8 mouse cellular contexts compared by ENCODE assay signal in the genomic region with DNA sequence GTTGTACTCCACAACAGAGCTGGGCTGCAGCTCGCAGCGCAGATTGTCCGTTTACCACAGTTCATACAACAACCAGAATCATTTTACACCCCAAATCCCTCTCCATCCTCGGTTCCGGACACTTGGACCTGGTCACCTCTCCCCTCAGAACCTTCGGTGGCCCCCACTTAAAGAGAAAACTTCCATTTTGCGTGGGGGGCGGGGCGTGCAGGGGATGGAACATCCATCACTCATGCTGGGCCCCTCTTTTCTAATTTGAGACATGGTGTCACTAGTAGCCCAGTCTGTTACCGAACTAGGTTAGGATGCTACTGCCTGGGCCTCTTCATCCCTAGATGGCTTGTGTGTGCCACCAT. TPM values are rescaled to one million over a fixed set of nuclear protein-coding genes. Genes with fewer than 3 reads are reported as not detected.
DNase-seq lines count a peak whose midpoint lies in the region; ATAC-seq lines count a peak whose summit lies in the region.

No protein-coding gene starts in this region.

- peak overlapping the region; percentile 85 for H3K4me2 ChIP-seq in lung, embryonic 16.5 days (ENCODE audit: low read depth, low read length)
- H3K4me2 ChIP-seq in liver, embryonic 16.5 days (ENCODE audit: low read depth, low read length): peak overlapping the region; percentile 97

- H3K9ac ChIP-seq in lung, embryonic 16.5 days (ENCODE audit: low read length): peak overlapping the region; percentile 83
- H3K9ac ChIP-seq in liver, embryonic 16.5 days (ENCODE audit: low read depth, low read length): peak overlapping the region; percentile 79

- 17% methylated on average over 10 of the region's 10 CpGs for WGBS in lung, embryonic 16.5 days
- WGBS in hindbrain, embryonic 10.5 days: 24% methylated on average over 10 of the region's 10 CpGs
- 14% methylated on average over 10 of the region's 10 CpGs for WGBS in liver, embryonic 16.5 days (ENCODE audit: insufficient replicate concordance)

- no peak for DNase-seq in cerebellum, adult 11-12 months
- DNase-seq in lung, postnatal 4 days: no peak
- no peak for DNase-seq in hindbrain, embryonic 10.5 days (ENCODE audit: low spot score)
- DNase-seq in thymus, postnatal 14 days: peak; percentile 64
- DNase-seq in yolk sac, embryonic 10.5 days (ENCODE audit: low spot score): no peak

- H3K4me3 ChIP-seq in lung, embryonic 16.5 days (ENCODE audit: low read length): peak overlapping the region; percentile 57
- peak overlapping the region; percentile 55 for H3K4me3 ChIP-seq in hindbrain, embryonic 10.5 days
- peak overlapping the region; percentile 67 for H3K4me3 ChIP-seq in liver, embryonic 16.5 days (ENCODE audit: low read depth, low read length)

- peak overlapping the region; percentile 95 for H3K27ac ChIP-seq in lung, embryonic 16.5 days (ENCODE audit: low read length)
- H3K27ac ChIP-seq in hindbrain, embryonic 10.5 days: peak overlapping the region; percentile 92
- H3K27ac ChIP-seq in liver, embryonic 16.5 days (ENCODE audit: low read length): peak overlapping the region; percentile 93

- H3K9me3 ChIP-seq in lung, embryonic 16.5 days (ENCODE audit: control insufficient read depth, low read length): no peaks in the 10 kb centered on the region
- no peaks in the 10 kb centered on the region for H3K9me3 ChIP-seq in hindbrain, embryonic 10.5 days
- H3K9me3 ChIP-seq in liver, embryonic 16.5 days (replicated peaks; ENCODE audit: control insufficient read depth, low read length): no peaks in the 10 kb centered on the region

- H3K4me1 ChIP-seq in lung, embryonic 16.5 days (replicated peaks; ENCODE audit: control insufficient read depth, insufficient read depth, low read length): peaks cover 5% of the 10 kb centered on the region
- H3K4me1 ChIP-seq in hindbrain, embryonic 10.5 days (replicated peaks): peaks cover 16% of the 10 kb centered on the region
- H3K4me1 ChIP-seq in liver, embryonic 16.5 days (ENCODE audit: control insufficient read depth, low read depth, low read length): peaks cover 21% of the 10 kb centered on the region

- 0 out of 2 replicates have a peak, but pooled peaks have one; percentile 12 for ATAC-seq in cerebellum, adult (ENCODE audit: insufficient number of reproducible peaks, low FRiP score, low TSS enrichment)
- ATAC-seq in lung, embryonic 16.5 days (ENCODE audit: low read depth): 0 out of 2 replicates have a peak, but pooled peaks have one; percentile 1
- ATAC-seq in liver, embryonic 16.5 days (ENCODE audit: low read depth): no peak

- no peaks in the 10 kb centered on the region for H3K36me3 ChIP-seq in lung, embryonic 16.5 days (ENCODE audit: control insufficient read depth, insufficient read depth, low read length)
- no peaks in the 10 kb centered on the region for H3K36me3 ChIP-seq in hindbrain, embryonic 10.5 days
- no peaks in the 10 kb centered on the region for H3K36me3 ChIP-seq in liver, embryonic 16.5 days (ENCODE audit: control insufficient read depth, insufficient read depth)

- no peaks in the 10 kb centered on the region for H3K27me3 ChIP-seq in lung, embryonic 16.5 days (ENCODE audit: control insufficient read depth, insufficient read depth, low read depth, low read length)
- H3K27me3 ChIP-seq in hindbrain, embryonic 10.5 days (ENCODE audit: insufficient read depth, poor library complexity, severe bottlenecking): no peaks in the 10 kb centered on the region
- H3K27me3 ChIP-seq in liver, embryonic 16.5 days (ENCODE audit: control insufficient read depth, insufficient read depth, low read depth, low read length): no peaks in the 10 kb centered on the region

RNA-seq across cellular contexts. Expression of gene Angptl6, which starts 0.8 kb away (rescaled TPM):
- polyA plus RNA-seq in lung, embryonic 16.5 days (2015; fragmentation: Nextera tagmentation; extraction: Ambion mirVana): 2.7 and 3.1 TPM in 2 replicates
- polyA plus RNA-seq in hindbrain, embryonic 10.5 days (2016; fragmentation: Nextera tagmentation; extraction: Ambion mirVana): 5.5 and 7.0 TPM in 2 replicates
- 8.8 and 10.0 TPM in 2 replicates for polyA plus RNA-seq in liver, embryonic 16.5 days (2015; fragmentation: Nextera tagmentation; extraction: Ambion mirVana)

RNA-seq across cellular contexts. Expression of gene Ppan, which starts 9.3 kb away (rescaled TPM):
- polyA plus RNA-seq in lung, embryonic 16.5 days (2015; fragmentation: Nextera tagmentation; extraction: Ambion mirVana): 57.3 and 64.1 TPM in 2 replicates
- polyA plus RNA-seq in hindbrain, embryonic 10.5 days (2016; fragmentation: Nextera tagmentation; extraction: Ambion mirVana): 80.1 and 87.3 TPM in 2 replicates
- polyA plus RNA-seq in liver, embryonic 16.5 days (2015; fragmentation: Nextera tagmentation; extraction: Ambion mirVana): 42.9 and 46.2 TPM in 2 replicates

RNA-seq across cellular contexts. Expression of gene A230050P20Rik, which starts 10.2 kb away (rescaled TPM):
- polyA plus RNA-seq in lung, embryonic 16.5 days (2015; fragmentation: Nextera tagmentation; extraction: Ambion mirVana): 18.8 and 22.4 TPM in 2 replicates
- 0.85 and 1.4 TPM in 2 replicates for polyA plus RNA-seq in hindbrain, embryonic 10.5 days (2016; fragmentation: Nextera tagmentation; extraction: Ambion mirVana)
- polyA plus RNA-seq in liver, embryonic 16.5 days (2015; fragmentation: Nextera tagmentation; extraction: Ambion mirVana): 4.4 and 6.7 TPM in 2 replicates

RNA-seq across cellular contexts. Expression of gene Eif3g, which starts 19.7 kb away (rescaled TPM):
- 255 and 258 TPM in 2 replicates for polyA plus RNA-seq in lung, embryonic 16.5 days (2015; fragmentation: Nextera tagmentation; extraction: Ambion mirVana)
- 406 and 412 TPM in 2 replicates for polyA plus RNA-seq in hindbrain, embryonic 10.5 days (2016; fragmentation: Nextera tagmentation; extraction: Ambion mirVana)
- polyA plus RNA-seq in liver, embryonic 16.5 days (2015; fragmentation: Nextera tagmentation; extraction: Ambion mirVana): 149 and 161 TPM in 2 replicates
